Mouse (Mus musculus) T-cell, adult 66 days (primary cell): Measurements from ENCODE around the gene Tecr. TPM values are rescaled to one million over a fixed set of nuclear protein-coding genes. Genes with fewer than 3 reads are reported as not detected.

Experiments used
- total RNA-seq, 2 experiments: library from RNA; stranded (reverse); gene quantifications; 3 replicates in 1 of 2; 4 replicates in 1 of 2; pipeline ENCODE4 v1.2.4; 2023

Tecr gene
- total RNA-seq: 100 to 1,000 TPM; 229 to 256 TPM

GRCm38 (mm10) chr8:83607661-83608397, at the start of gene Tecr, which contains the start of gene Dnajb1:
TSS of gene Tecr (minus strand) at chr8:83607971.
TSS of gene Dnajb1 (plus strand) at chr8:83608193.

GRCm38 (mm10) chr8:83652030-83652743, 44.4 kb upstream of the Tecr start, which contains the start of gene Gipc1:
TSS of gene Gipc1 (plus strand) at chr8:83652677.

GRCm38 (mm10) chr8:83566469-83567395, 41.0 kb downstream of the Tecr start, which contains the start of gene Ndufb7:
TSS of gene Ndufb7 (plus strand) at chr8:83566671.

GRCm38 (mm10) chr8:83535736-83536135, 72.0 kb downstream of the Tecr start, which contains the start of gene Olfr370:
TSS of gene Olfr370 (plus strand) at chr8:83535780.

Other genes with a start within 250 kb of the Tecr start
- not detected for gene Clgn, start 218.1 kb downstream of the Tecr start, total RNA-seq
- 10 to 100 TPM; 21.4 to 23.6 TPM for gene Scoc, start 149.6 kb downstream of the Tecr start, total RNA-seq
- not detected for gene Olfr370, start 72.2 kb downstream of the Tecr start, total RNA-seq
- 10 to 100 TPM; 90.5 to 93.6 TPM for gene Ndufb7, start 41.3 kb downstream of the Tecr start, total RNA-seq
- gene Dnajb1, start 222 bp upstream of the Tecr start, total RNA-seq: 10 to 100 TPM; 75.3 to 95.6 TPM
- gene Gipc1, start 44.7 kb upstream of the Tecr start, total RNA-seq: 10 to 100 TPM; 25.8 to 26.3 TPM
- 1 to 10 TPM in 1 of 2 experiments, under 1 TPM in 1; 0.56 to 1.3 TPM for gene Ptger1, start 58.7 kb upstream of the Tecr start, total RNA-seq
- gene Pkn1, start 91.2 kb upstream of the Tecr start, total RNA-seq: 100 to 1,000 TPM; 320 to 338 TPM
- 10 to 100 TPM; 79.1 to 79.5 TPM for gene Ddx39, start 107.2 kb upstream of the Tecr start, total RNA-seq
- gene Adgre5, start 133.4 kb upstream of the Tecr start, total RNA-seq: 100 to 1,000 TPM; 441 to 537 TPM